Mouse (Mus musculus): ENCODE data around the gene Polr2f.

GRCm38 (mm10) chr15:79103264-79103663 is 37.5 kb upstream of the Polr2f start:
- TF ChIP-seq CTCF (IDR thresholded peaks at IDR 0.05; ENCODE audit: extremely low read depth, insufficient read depth, low read length) (no peak), POLR2A (IDR thresholded peaks at IDR 0.05; ENCODE audit: extremely low read depth, insufficient read depth, low read length) (no peak)

Data from cortical plate, adult 2 months (tissue).